Mouse (Mus musculus) MEL (cell line): ENCODE data around the gene Plekho1.

Experiments used
- CTCF ChIP-seq, 3 experiments: IDR thresholded peaks in 2 of 3; conservative IDR thresholded peaks in 1 of 3; 2 replicates each; pipeline ENCODE4 v1.5.1; 2011 to 2012; ENCODE audit warnings: low read length in 3 of 3, low read depth in 2 of 3, mild to moderate bottlenecking in 2 of 3, improper control_type of control experiment in 1 of 3, inconsistent platforms in 1 of 3, mixed read lengths in 1 of 3, moderate library complexity in 1 of 3; ENCODE audit not compliant: control insufficient read depth in 1 of 3, insufficient read depth in 1 of 3, poor library complexity in 1 of 3, severe bottlenecking in 1 of 3
- EP300 ChIP-seq, 2 experiments: IDR thresholded peaks; 2 replicates each; pipeline ENCODE4 v1.6.1; 2011; ENCODE audit warnings: improper control_type of control experiment in 2 of 2, low read length in 2 of 2, low read depth in 1 of 2, mild to moderate bottlenecking in 1 of 2
- GATA1 ChIP-seq: IDR thresholded peaks from 2 replicates; pipeline ENCODE4 v1.6.1; 2011; ENCODE audit warnings: low read depth, low read length, improper control_type of control experiment
- MAFK ChIP-seq: IDR thresholded peaks from 2 replicates; pipeline ENCODE4 v1.6.1; 2011; ENCODE audit warnings: low read depth, mild to moderate bottlenecking, low read length, improper control_type of control experiment, borderline replicate concordance
- MAZ ChIP-seq: IDR thresholded peaks from 2 replicates; pipeline ENCODE4 v1.6.1; 2012; ENCODE audit warnings: low read depth, mild to moderate bottlenecking, inconsistent platforms, low read length, improper control_type of control experiment
- TBP ChIP-seq: IDR thresholded peaks from 2 replicates; pipeline ENCODE4 v1.8.0; 2011; ENCODE audit warnings: low read depth, low read length, improper control_type of control experiment
- ZKSCAN1 ChIP-seq: IDR thresholded peaks from 2 replicates; pipeline ENCODE4 v1.6.1; 2012; ENCODE audit warnings: low read depth, mild to moderate bottlenecking, inconsistent platforms, low read length, improper control_type of control experiment, moderate library complexity
- ZNF384 ChIP-seq: IDR thresholded peaks from 2 replicates; pipeline ENCODE4 v1.6.1; 2012; ENCODE audit warnings: low read depth, mild to moderate bottlenecking, inconsistent platforms, low read length, improper control_type of control experiment

DNA sequence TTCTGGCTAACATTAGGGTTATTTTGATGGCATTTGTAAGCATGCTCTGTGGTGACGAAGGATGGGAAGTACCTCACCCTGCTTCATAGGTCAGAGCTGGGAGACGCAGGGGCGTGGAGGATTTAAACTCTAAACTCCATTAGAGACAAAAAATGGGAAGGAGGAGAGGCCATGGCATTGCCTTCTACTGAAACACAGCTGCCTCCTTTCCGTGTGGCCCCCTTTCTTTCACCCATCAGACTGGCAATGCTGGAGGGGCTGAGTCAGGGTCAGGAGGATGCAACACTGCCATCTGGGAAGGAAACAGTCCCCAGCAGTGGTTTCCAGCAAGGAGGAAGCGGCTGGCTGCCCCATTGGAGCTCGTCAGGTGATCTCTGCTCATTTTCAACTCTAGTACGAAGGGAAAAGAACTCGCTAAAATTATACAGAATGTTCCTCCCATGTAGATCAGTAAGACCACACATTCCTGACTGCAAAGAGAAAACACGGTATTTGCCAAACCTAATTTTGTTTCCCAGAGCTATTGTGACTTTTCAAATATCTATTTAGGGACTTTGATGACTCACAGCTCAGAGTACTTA, 5.2 kb upstream of the Plekho1 start:
- TF ChIP-seq CTCF (IDR thresholded peaks at IDR 0.05 in 2 of 3, conservative IDR thresholded peaks at IDR 0.05 in 1 of 3; ENCODE audit: control insufficient read depth in 1 of 3, insufficient read depth in 1 of 3, low read depth in 2 of 3, low read length in 3 of 3, poor library complexity in 1 of 3, severe bottlenecking in 1 of 3) (no peak), TBP (no peak), GATA1 (no peak), ZNF384 (no peak), ZKSCAN1 (no peak), MAZ (no peak), EP300 (IDR thresholded peaks at IDR 0.05; ENCODE audit: low read depth in 1 of 2, low read length in 2 of 2) (no peak), MAFK (no peak)
